Mouse (Mus musculus) E14TG2a.4 (cell line): Measurements from ENCODE around the gene Itga2b.
A peak's percentile ranks its signal among the peaks of the same experiment; 100 is the strongest.

ENCODE experiments used
- H3K27me3 ChIP-seq: 2 replicates; pipeline ENCODE4 v1.6.1; 2014; ENCODE audit warnings: low read length, control low read depth; ENCODE audit not compliant: insufficient read depth
- H3K36me3 ChIP-seq: 2 replicates; pipeline ENCODE4 v1.6.1; 2014; ENCODE audit warnings: low read length, control low read depth; ENCODE audit not compliant: insufficient read depth
- H3K4me1 ChIP-seq: replicated peaks from 2 replicates; pipeline ENCODE4 v1.6.1; 2014; ENCODE audit warnings: low read depth, low read length, control low read depth
- H3K4me3 ChIP-seq: replicated peaks from 2 replicates; pipeline ENCODE4 v1.5.1; 2014; ENCODE audit warnings: mild to moderate bottlenecking, low read length
- H3K9me3 ChIP-seq: 2 replicates; pipeline ENCODE4 v1.6.1; 2014; ENCODE audit warnings: low read length, control low read depth
- CTCF ChIP-seq: conservative IDR thresholded peaks from 2 replicates; pipeline ENCODE4 v1.5.1; 2014; ENCODE audit warnings: low read length
- NANOG ChIP-seq: IDR thresholded peaks from 2 replicates; pipeline ENCODE4 v1.6.1; 2014; ENCODE audit warnings: borderline replicate concordance, low read length, mixed read lengths
- POU5F1 ChIP-seq: IDR thresholded peaks from 2 replicates; pipeline ENCODE4 v1.6.1; 2014; ENCODE audit warnings: low read length, borderline replicate concordance

Itga2b gene

DNA sequence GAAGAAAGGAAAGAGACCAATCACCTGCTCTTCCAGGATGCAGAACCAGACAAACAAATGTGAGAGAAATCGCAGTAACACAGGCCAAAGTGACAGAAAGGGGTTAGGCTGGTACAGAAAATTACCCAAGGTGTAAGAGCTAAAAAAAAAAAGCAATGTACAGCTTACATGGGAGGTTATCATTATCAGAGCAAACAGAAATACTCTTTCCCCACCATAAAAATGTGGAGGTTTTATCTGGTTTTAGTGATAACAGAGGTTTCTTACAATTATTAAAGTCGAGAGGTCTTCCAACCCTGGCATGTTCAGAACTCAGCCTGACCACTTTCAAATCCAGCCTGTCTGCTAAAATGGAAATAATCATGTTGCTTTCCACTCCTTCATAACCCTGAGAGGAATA, 18.0 kb upstream of the Itga2b start:
- Histone ChIP-seq H3K27me3 (no peaks in the 10 kb centered on the region), H3K36me3 (peaks cover 70% of the 10 kb centered on the region), H3K4me1 (peaks cover 5% of the 10 kb centered on the region), H3K9me3 (no peaks in the 10 kb centered on the region), H3K4me3 (no peak overlapping the region)
- no peak for TF ChIP-seq CTCF
- no peak for TF ChIP-seq NANOG
- no peak for TF ChIP-seq POU5F1

DNA sequence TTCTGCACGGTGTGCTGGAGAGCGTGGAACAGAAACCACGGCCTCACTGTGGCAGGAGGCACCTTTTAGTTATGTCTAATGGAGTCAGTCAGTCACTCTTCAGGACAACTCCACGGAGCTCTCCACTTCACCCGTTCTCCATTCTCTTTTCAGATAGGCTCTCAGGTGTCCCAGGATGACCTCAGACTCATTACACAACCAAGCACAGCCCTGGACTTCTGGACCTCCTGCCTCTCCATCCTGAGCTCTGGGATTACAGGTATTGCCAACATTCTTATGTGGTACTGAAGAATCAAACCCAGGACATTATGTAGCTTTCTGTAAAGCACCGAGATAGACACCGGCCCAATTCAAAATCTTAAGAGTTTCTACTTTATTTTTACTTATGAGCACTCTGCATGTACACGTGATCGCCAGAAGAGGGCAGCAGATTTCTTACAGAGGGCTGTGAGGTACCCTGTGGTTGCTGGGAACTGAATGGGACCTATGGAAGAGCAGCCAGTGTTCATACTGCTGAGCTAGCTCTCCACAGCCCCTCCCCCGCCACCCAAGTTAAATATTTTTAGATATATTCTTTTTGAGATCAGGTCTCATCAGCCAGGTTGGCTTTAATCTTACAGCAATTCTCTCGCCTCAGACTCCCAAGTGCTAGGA, 16.9 kb upstream of the Itga2b start:
- H3K9me3 ChIP-seq = no peaks in the 10 kb centered on the region
- no peaks in the 10 kb centered on the region for H3K27me3 ChIP-seq
- H3K4me3 ChIP-seq = no peak overlapping the region
- TF ChIP-seq CTCF (peak; percentile 68), POU5F1 (no peak)
- peaks cover 73% of the 10 kb centered on the region for H3K36me3 ChIP-seq
- H3K4me1 ChIP-seq = no peaks in the 10 kb centered on the region; the same call in 1 of the 2 replicates

DNA sequence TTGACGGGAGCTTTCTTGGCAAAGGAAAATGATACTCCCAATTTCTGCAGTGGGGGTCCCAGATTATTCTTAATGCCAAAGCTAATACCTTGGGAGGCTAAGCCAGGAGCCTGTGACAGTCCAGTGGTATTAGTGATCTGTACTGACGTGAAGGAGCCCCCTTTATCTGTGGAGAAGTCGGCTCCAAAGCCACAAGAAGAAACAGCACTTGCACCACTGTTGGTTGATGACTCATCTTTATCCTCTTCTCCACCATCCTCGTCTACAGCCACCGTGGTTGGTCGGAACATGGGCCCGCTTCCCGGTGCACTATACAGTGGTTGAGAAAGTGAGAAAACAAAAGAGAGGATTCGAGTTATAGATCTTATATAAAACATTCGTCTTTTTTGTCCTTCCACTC, 11.9 kb upstream of the Itga2b start:
- Histone ChIP-seq H3K27me3 (no peaks in the 10 kb centered on the region), H3K4me3 (no peak overlapping the region), H3K4me1 (peaks cover 27% of the 10 kb centered on the region), H3K9me3 (no peaks in the 10 kb centered on the region), H3K36me3 (peaks cover 91% of the 10 kb centered on the region)
- TF ChIP-seq NANOG (no peak), POU5F1 (no peak), CTCF (no peak)

DNA sequence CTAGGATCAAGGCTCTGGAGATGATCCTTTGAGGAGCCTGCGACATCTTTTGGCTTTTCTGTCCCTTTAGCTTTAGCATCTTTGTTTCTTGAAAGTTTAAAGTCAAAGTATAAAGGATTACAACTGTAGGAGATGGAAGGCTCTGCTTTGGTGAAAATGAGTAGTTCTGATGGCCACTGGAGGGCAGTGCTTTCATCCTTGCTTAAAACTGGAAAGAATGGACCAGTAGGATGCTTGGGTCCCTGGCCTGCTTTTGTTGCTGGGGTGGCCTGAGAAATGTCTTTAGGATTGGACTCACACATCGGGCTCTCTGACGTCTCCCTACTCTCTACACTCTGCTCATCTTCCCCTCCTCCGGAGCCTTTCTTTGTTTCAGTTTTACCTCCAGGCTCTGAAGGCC, 11.0 kb upstream of the Itga2b start:
- H3K36me3 ChIP-seq = peaks cover 90% of the 10 kb centered on the region
- no peak overlapping the region for H3K4me3 ChIP-seq
- H3K4me1 ChIP-seq = peaks cover 27% of the 10 kb centered on the region
- H3K9me3 ChIP-seq = no peaks in the 10 kb centered on the region
- TF ChIP-seq NANOG (no peak), POU5F1 (no peak), CTCF (0 out of 2 replicates have a peak, but pooled peaks have one; percentile 14)
- H3K27me3 ChIP-seq = no peaks in the 10 kb centered on the region

DNA sequence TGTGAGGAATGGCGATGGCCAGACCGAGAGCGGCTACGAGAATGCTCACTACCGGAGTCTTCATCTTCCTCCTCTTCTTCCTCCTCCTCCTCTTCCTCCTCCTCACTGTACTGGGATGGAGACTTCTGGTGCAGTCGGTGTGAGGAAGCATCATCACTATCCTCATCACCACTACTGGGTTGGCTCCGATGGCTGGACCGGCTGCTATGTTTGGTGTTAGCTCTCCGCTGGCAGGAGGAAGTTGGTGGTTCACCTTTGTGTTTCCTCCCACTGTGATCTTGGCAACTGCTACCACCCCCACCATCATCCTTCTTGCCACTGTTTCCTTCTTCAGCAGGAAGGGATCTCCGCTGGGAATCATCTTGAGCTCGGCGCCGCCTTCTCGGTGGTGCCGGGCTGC, 10.2 kb upstream of the Itga2b start:
- Histone ChIP-seq H3K4me3 (no peak overlapping the region), H3K4me1 (peaks cover 27% of the 10 kb centered on the region), H3K36me3 (peaks cover 90% of the 10 kb centered on the region), H3K9me3 (no peaks in the 10 kb centered on the region), H3K27me3 (no peaks in the 10 kb centered on the region)
- TF ChIP-seq POU5F1 (no peak), NANOG (no peak), CTCF (no peak)

DNA sequence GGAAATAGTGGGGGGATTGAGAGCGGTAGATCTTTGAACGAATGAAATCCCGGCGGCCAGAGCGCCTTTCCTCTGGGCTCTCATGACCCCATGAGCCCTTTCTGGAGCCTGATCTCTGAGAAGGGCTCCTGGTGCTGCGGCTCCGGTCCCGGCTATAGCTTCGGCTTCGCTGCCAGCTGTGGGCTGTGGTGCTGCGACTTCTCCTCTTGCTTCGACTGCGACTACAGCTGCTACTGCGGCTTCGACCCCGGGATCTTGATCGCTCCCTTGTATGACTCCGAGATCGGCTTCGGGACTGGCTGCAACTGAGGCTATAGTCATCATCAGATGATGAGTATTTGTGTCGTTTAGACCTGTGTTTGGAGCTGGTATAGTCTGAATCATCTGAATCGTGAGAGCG, 9.7 kb upstream of the Itga2b start:
- TF ChIP-seq CTCF = no peak
- no peak for TF ChIP-seq POU5F1
- no peak for TF ChIP-seq NANOG
- Histone ChIP-seq H3K9me3 (no peaks in the 10 kb centered on the region), H3K4me3 (no peak overlapping the region), H3K4me1 (peaks cover 27% of the 10 kb centered on the region), H3K36me3 (peaks cover 89% of the 10 kb centered on the region), H3K27me3 (no peaks in the 10 kb centered on the region)

DNA sequence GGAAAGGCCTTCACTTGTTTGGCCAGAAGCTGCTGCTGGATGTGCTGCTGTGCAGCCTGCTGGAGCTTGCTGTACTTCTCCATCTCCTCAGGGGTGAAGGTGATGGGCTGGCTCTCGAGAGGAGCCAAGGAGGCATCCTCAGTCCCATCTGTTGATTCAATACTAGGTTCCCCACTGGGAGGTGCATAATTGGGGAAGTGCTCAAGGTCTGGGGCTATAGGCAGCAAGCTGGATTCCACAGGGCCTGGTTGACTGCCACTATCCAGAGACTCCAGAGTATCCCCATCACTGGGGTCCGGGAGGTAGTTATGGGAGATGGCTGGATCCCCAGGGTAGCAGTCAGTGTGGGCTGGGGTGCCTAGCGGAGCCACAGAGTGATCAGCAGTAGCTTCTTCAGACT, 8.7 kb upstream of the Itga2b start:
- Histone ChIP-seq H3K4me3 (no peak overlapping the region), H3K27me3 (no peaks in the 10 kb centered on the region), H3K9me3 (no peaks in the 10 kb centered on the region), H3K36me3 (peaks cover 85% of the 10 kb centered on the region), H3K4me1 (peaks cover 27% of the 10 kb centered on the region)
- TF ChIP-seq NANOG = no peak
- no peak for TF ChIP-seq POU5F1
- no peak for TF ChIP-seq CTCF

DNA sequence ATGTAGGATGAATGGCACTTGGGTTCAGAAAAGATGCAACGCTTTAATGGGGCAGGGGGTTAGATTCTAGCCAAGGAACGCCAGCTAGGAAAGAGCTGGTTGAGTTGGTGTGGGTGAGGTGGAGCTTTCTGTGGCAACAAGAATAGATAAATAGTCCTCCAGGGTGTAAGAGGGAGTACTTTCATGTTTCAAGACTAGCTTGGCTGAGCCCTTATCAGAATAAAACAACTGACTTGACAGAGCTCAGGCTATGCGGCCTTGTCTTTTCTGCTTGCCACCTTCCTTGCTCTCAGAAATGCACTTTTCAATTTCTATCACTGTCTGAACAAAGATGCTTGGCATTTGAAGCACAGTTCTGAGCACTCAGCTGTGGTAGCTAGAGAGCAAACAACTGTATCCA, 5.1 kb upstream of the Itga2b start:
- Histone ChIP-seq H3K36me3 (peaks cover 52% of the 10 kb centered on the region), H3K9me3 (no peaks in the 10 kb centered on the region), H3K4me3 (no peak overlapping the region), H3K27me3 (peaks cover 2% of the 10 kb centered on the region; the same call in 1 of the 2 replicates), H3K4me1 (peaks cover 20% of the 10 kb centered on the region)
- TF ChIP-seq CTCF (no peak), NANOG (no peak), POU5F1 (no peak)
